Mouse (Mus musculus): ENCODE results near the gene Ccng2. TPM values are rescaled to one million over a fixed set of nuclear protein-coding genes. Genes with fewer than 3 reads are reported as not detected.

The Ccng2 gene
- polyA plus RNA-seq (2015; fragmentation: Nextera tagmentation; extraction: Ambion mirVana), result 63.2 and 68.9 TPM in 2 replicates

DNA sequence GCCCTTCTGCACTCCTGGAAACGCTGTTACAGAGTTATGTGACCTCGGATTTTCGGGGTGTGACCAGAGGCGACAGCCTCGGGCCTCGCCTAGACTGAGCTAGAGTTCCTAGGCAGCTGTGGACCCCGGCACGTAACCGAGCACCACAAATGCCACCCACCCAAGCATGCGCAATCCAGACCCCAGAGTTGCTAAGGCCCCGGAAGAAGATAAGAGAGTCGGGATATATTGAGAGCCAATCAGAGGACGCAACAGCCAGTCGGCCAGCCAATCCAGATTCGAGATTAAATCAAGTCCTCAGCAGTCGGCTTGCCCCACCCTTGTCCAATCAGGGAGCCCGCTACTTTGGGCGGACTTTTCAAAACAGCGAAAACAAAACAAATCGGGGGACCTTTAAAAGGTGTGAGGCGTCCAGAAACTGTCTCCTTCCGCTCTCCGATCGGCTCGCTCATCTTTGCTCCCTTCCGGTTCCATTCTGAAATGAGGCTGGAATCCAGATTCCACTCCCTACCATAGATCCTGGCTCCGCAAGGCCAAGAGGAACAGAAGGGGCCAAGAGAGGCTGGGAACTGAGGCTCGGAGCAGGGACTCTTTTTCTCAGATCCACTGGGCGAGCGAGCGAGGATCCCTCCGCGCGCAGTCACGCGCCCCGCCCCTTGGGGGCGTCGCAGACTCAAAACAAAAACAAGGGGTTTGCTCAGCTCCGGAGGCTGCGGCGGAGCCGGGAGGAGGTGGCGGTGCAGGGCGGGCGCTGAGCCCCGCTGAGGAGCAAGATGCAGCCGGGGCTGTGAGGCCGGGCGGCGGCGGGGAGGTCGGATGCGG lies at the start of gene Ccng2:
Gene Ccng2 (plus strand): TSS at position 375 of the 822 bp plus-strand sequence.
- Histone ChIP-seq H3K9ac (replicated peaks) (peak within 1 kb of the TSS; percentile 100), H3K4me1 (peaks cover 28% of the 10 kb centered on the region), H3K27ac (replicated peaks) (peak within 1 kb of the TSS; percentile 96), H3K27me3 (replicated peaks) (no peaks in the 10 kb centered on the region), H3K4me3 (replicated peaks) (peak within 1 kb of the TSS; percentile 93), H3K4me2 (peak within 1 kb of the TSS; percentile 65), H3K9me3 (replicated peaks) (no peaks in the 10 kb centered on the region), H3K36me3 (peaks cover 15% of the 10 kb centered on the region)
- peak; percentile 96 for ATAC-seq (ENCODE audit: low FRiP score)
- under 1% methylated on average over 54 of the region's 54 CpGs for WGBS

DNA sequence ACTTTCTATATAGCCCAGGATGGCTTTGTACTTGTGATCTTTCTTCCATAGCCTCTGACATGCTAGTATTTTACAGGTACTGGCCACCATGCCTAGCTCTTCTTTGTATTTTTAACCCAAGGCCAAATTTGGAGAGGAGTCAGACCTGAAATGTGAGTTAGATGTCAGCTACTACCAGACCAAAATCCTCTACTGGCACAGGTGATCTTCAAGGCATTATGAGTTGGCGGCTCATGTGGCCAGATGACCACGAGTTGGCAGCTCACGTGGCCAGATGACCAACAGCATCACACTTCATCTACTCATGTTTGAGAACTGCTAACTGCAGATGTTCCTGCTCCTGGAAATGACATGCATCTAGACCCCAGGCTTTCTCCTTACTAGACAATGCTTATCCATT lies 48.7 kb upstream of the Ccng2 start:
- H3K4me2 ChIP-seq, result no peak overlapping the region
- H3K9ac ChIP-seq (replicated peaks), result no peak overlapping the region
- no peak overlapping the region for H3K27ac ChIP-seq (replicated peaks)
- ATAC-seq (ENCODE audit: low FRiP score), result no peak
- 0 out of 2 replicates have a peak, but pooled peaks cover 4% of the 10 kb centered on the region for H3K9me3 ChIP-seq (replicated peaks)
- H3K27me3 ChIP-seq (replicated peaks), result no peaks in the 10 kb centered on the region
- H3K4me3 ChIP-seq (replicated peaks), result no peak overlapping the region
- no peaks in the 10 kb centered on the region for H3K4me1 ChIP-seq
- 86% methylated on average over 3 of the region's 3 CpGs for WGBS
- no peaks in the 10 kb centered on the region for H3K36me3 ChIP-seq

GRCm38 (mm10) chr5:93221661-93222060 lies 45.4 kb upstream of the Ccng2 start:
- 0 out of 2 replicates have a peak, but pooled peaks cover 1% of the 10 kb centered on the region for H3K9me3 ChIP-seq (replicated peaks)
- H3K4me2 ChIP-seq, result no peak overlapping the region
- WGBS, result 70% methylated on average over 3 of the region's 3 CpGs
- no peak overlapping the region for H3K4me3 ChIP-seq (replicated peaks)
- no peaks in the 10 kb centered on the region for H3K36me3 ChIP-seq
- no peak overlapping the region for H3K27ac ChIP-seq (replicated peaks)
- no peaks in the 10 kb centered on the region for H3K27me3 ChIP-seq (replicated peaks)
- no peaks in the 10 kb centered on the region for H3K4me1 ChIP-seq
- H3K9ac ChIP-seq (replicated peaks), result no peak overlapping the region
- no peak for ATAC-seq (ENCODE audit: low FRiP score)

DNA sequence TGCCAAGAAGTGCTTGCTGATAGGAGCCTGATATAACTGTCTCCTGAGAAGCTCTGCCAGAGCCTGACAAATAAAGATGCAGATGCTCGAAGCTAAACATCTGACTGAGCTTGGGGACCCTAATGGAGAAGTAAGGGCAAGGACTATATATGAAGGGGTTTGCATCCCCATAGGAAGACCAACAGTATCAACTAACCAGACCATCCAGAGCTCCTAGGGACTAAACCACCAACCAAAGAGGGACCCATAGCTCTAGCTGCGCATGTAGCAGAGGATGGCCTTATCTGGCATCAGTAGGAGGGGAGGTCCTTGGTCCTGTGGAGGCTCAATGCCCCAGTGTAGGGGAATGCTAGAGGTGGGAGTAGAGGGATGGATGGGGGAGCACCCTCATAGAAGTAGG lies 42.5 kb upstream of the Ccng2 start:
- ATAC-seq (ENCODE audit: low FRiP score), result no peak
- WGBS, result 95% methylated on average over 2 of the region's 2 CpGs
- no peak overlapping the region for H3K9ac ChIP-seq (replicated peaks)
- H3K9me3 ChIP-seq (replicated peaks), result no peaks in the 10 kb centered on the region
- H3K4me1 ChIP-seq, result no peaks in the 10 kb centered on the region
- H3K27ac ChIP-seq (replicated peaks), result no peak overlapping the region
- no peaks in the 10 kb centered on the region for H3K27me3 ChIP-seq (replicated peaks)
- H3K4me3 ChIP-seq (replicated peaks), result no peak overlapping the region
- H3K36me3 ChIP-seq, result no peaks in the 10 kb centered on the region
- no peak overlapping the region for H3K4me2 ChIP-seq

DNA sequence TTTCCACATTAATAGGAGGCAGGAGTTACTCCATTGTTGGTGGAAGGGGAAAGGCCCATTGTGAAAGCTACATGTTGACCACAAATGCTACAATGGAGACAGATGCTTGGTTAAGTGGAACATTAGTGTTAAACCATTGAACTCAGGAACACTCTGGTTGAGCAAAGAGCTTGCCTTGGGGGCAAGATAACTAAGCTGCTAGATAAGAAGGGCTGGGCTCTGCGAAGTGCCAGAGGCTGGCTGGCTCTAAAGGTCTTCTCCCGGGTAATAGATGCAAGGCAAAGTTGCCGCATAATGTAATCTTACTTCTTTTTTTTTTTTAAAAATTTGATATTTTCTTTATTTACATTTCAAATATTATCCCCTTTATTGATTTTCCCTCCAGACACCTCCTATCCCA lies 39.9 kb upstream of the Ccng2 start:
- Histone ChIP-seq H3K4me1 (no peaks in the 10 kb centered on the region), H3K4me2 (no peak overlapping the region), H3K9ac (replicated peaks) (no peak overlapping the region)

DNA sequence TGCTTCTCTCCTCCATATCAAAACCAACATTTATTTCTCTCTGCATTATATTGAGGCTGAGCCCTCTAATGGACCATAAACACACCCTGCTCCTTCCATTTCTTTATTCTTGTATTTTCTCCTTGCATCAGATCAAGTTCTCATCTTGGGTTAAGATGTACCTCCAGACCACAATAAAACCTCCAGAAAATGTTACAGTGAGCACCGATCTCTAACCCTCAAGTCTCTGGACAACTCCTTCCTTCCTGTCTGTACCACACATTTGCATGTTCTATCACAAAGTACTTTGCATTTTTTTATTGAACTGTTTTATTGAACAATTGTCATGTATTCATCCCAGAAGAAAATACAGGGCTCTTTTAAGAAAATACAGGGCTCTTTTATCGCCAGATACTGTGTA lies 37.5 kb upstream of the Ccng2 start:
- no peak for ATAC-seq (ENCODE audit: low FRiP score)
- 85% methylated on average over 2 of the region's 2 CpGs for WGBS

More for the DNA sequence above, 39.9 kb upstream of the Ccng2 start:
- H3K4me3 ChIP-seq (replicated peaks), result no peak overlapping the region
- no peaks in the 10 kb centered on the region for H3K9me3 ChIP-seq (replicated peaks)
- no peak overlapping the region for H3K27ac ChIP-seq (replicated peaks)
- 97% methylated on average over 3 of the region's 3 CpGs for WGBS
- no peak for ATAC-seq (ENCODE audit: low FRiP score)
- H3K27me3 ChIP-seq (replicated peaks), result no peaks in the 10 kb centered on the region
- no peaks in the 10 kb centered on the region for H3K36me3 ChIP-seq

DNA sequence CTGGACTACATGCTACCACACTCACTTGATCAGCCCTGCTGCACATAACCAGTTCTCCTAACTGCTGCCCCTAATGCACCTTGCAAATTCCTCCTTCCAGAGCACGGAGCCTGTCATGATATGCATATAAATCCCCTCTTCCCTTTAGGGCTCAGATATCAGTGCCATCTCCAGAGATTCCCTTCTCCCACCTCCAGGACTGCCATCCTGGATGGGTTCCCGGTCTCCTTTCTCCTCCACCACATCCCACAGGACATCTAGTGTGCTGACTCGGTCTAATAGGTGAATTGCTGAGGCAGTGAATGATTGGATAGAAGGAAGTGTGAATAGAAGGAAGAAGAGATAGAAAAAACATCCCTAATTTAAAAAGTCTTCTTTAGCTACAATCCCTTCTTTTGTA lies 35.3 kb upstream of the Ccng2 start:
- Histone ChIP-seq H3K27me3 (replicated peaks) (no peaks in the 10 kb centered on the region), H3K4me3 (replicated peaks) (no peak overlapping the region), H3K4me1 (no peaks in the 10 kb centered on the region), H3K27ac (replicated peaks) (no peak overlapping the region), H3K4me2 (no peak overlapping the region), H3K9me3 (replicated peaks) (no peaks in the 10 kb centered on the region), H3K9ac (replicated peaks) (no peak overlapping the region), H3K36me3 (no peaks in the 10 kb centered on the region)
- ATAC-seq (ENCODE audit: low FRiP score), result no peak
- 72% methylated on average over 3 of the region's 3 CpGs for WGBS

More for the DNA sequence above, 37.5 kb upstream of the Ccng2 start:
- Histone ChIP-seq H3K9me3 (replicated peaks) (no peaks in the 10 kb centered on the region), H3K4me3 (replicated peaks) (no peak overlapping the region), H3K27ac (replicated peaks) (no peak overlapping the region), H3K36me3 (no peaks in the 10 kb centered on the region), H3K27me3 (replicated peaks) (no peaks in the 10 kb centered on the region), H3K4me2 (no peak overlapping the region), H3K9ac (replicated peaks) (no peak overlapping the region), H3K4me1 (no peaks in the 10 kb centered on the region)

- Histone ChIP-seq H3K27ac (replicated peaks) (no peak overlapping the region), H3K9me3 (replicated peaks) (no peaks in the 10 kb centered on the region), H3K36me3 (no peaks in the 10 kb centered on the region), H3K27me3 (replicated peaks) (no peaks in the 10 kb centered on the region), H3K4me2 (no peak overlapping the region), H3K4me1 (no peaks in the 10 kb centered on the region), H3K9ac (replicated peaks) (no peak overlapping the region), H3K4me3 (replicated peaks) (no peak overlapping the region)
- 91% methylated on average over 2 of the region's 2 CpGs for WGBS
- ATAC-seq (ENCODE audit: low FRiP score), result no peak
Observed at GRCm38 (mm10) chr5:93232838-93233237, 34.2 kb upstream of the Ccng2 start.

GRCm38 (mm10) chr5:93234130-93234529 lies 32.9 kb upstream of the Ccng2 start:
- no peaks in the 10 kb centered on the region for H3K9me3 ChIP-seq (replicated peaks)
- ATAC-seq (ENCODE audit: low FRiP score), result no peak
- 75% methylated on average over 4 of the region's 4 CpGs for WGBS
- H3K4me2 ChIP-seq, result no peak overlapping the region
- H3K4me1 ChIP-seq, result no peaks in the 10 kb centered on the region
- no peaks in the 10 kb centered on the region for H3K27me3 ChIP-seq (replicated peaks)
- H3K9ac ChIP-seq (replicated peaks), result no peak overlapping the region
- H3K27ac ChIP-seq (replicated peaks), result no peak overlapping the region
- no peaks in the 10 kb centered on the region for H3K36me3 ChIP-seq
- no peak overlapping the region for H3K4me3 ChIP-seq (replicated peaks)

DNA sequence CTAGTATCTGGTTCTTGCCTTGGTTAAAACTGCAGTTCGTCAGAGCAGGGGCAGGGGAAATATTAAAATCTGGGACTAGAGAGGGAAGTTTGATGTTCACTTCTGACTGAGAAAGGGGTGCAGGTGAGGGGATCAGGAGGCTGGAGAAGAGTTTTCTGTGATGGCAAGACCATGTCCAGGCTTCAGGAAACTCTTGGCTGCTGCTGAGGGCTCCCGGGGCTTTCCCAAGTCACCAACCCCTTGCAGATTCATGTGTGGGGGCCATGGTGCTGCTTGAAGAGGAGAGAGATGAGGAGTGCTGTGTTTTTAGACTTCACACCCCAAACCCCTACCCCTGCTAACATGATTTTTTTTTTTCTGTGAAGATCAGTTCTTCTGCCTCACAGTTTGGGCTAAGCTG lies 32.5 kb upstream of the Ccng2 start:
- Histone ChIP-seq H3K27me3 (replicated peaks) (no peaks in the 10 kb centered on the region), H3K9ac (replicated peaks) (no peak overlapping the region), H3K36me3 (no peaks in the 10 kb centered on the region), H3K4me2 (no peak overlapping the region), H3K4me3 (replicated peaks) (no peak overlapping the region), H3K4me1 (no peaks in the 10 kb centered on the region), H3K9me3 (replicated peaks) (no peaks in the 10 kb centered on the region), H3K27ac (replicated peaks) (no peak overlapping the region)
- ATAC-seq (ENCODE audit: low FRiP score), result no peak
- 92% methylated on average over 2 of the region's 2 CpGs for WGBS

GRCm38 (mm10) chr5:93235888-93236287 lies 31.2 kb upstream of the Ccng2 start:
- no peak overlapping the region for H3K27ac ChIP-seq (replicated peaks)
- no peaks in the 10 kb centered on the region for H3K36me3 ChIP-seq
- no peak overlapping the region for H3K4me2 ChIP-seq
- WGBS, result 69% methylated on average over 3 of the region's 3 CpGs
- no peaks in the 10 kb centered on the region for H3K27me3 ChIP-seq (replicated peaks)
- H3K9ac ChIP-seq (replicated peaks), result no peak overlapping the region
- no peaks in the 10 kb centered on the region for H3K9me3 ChIP-seq (replicated peaks)
- ATAC-seq (ENCODE audit: low FRiP score), result no peak
- no peaks in the 10 kb centered on the region for H3K4me1 ChIP-seq
- H3K4me3 ChIP-seq (replicated peaks), result no peak overlapping the region

DNA sequence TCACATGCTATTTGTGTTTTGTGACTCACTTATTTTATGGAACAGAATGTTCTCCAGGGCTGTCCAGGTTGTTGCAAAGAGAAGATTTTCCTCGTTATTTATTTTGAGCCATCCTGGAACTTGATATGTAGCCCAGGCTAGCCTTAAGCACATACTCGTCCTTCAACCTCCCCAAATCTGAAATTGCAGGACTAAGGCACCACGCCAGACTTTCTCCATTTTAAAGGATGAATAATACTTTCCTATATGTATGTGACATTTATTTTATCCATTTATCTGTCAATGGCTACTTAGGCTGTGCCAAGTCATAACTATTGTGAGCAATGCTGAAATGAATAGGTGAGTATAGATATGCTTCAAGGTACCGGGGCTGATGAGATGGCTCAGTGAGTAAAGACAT lies 30.5 kb upstream of the Ccng2 start:
- H3K4me2 ChIP-seq, result no peak overlapping the region
- no peak overlapping the region for H3K9ac ChIP-seq (replicated peaks)
- 83% methylated on average over 4 of the region's 4 CpGs for WGBS
- no peak overlapping the region for H3K4me3 ChIP-seq (replicated peaks)
- H3K4me1 ChIP-seq, result no peaks in the 10 kb centered on the region
- H3K27ac ChIP-seq (replicated peaks), result no peak overlapping the region
- no peak for ATAC-seq (ENCODE audit: low FRiP score)
- no peaks in the 10 kb centered on the region for H3K36me3 ChIP-seq
- H3K9me3 ChIP-seq (replicated peaks), result no peaks in the 10 kb centered on the region
- H3K27me3 ChIP-seq (replicated peaks), result no peaks in the 10 kb centered on the region
